Mouse (Mus musculus) lung, adult 2 months (tissue): Measurements from ENCODE around the gene Elmsan1. TPM values are rescaled to one million over a fixed set of nuclear protein-coding genes. Genes with fewer than 3 reads are reported as not detected.
"Not testable (repeated sequence)": the region's sequence is repeated elsewhere in the genome, so short reads cannot be mapped to it uniquely, and the experiment has no call there.

Source experiments
- DNase-seq: peaks from one replicate; pipeline ENCODE4 v3.0.0; 2022
- H3K4me1 ChIP-seq: fragments of 200-500 bp; 2 replicates; pipeline ENCODE4 v1.6.1; 2011; ENCODE audit warnings: low read length; ENCODE audit not compliant: control insufficient read depth, insufficient read depth
- H3K4me3 ChIP-seq: fragments of 200-500 bp; replicated peaks from 2 replicates; pipeline ENCODE3; 2011; ENCODE audit warnings: low read depth, mild to moderate bottlenecking, control low read depth, low read length; ENCODE audit errors: extremely low read depth
- CTCF ChIP-seq: fragments of 200-500 bp; IDR thresholded peaks from 2 replicates; pipeline ENCODE4 v1.5.1; 2011; ENCODE audit warnings: mild to moderate bottlenecking, low read length, control low read depth; ENCODE audit not compliant: insufficient read depth
- POLR2A ChIP-seq: fragments of 200-500 bp; IDR thresholded peaks from 2 replicates; pipeline ENCODE4 v1.6.1; 2011; ENCODE audit warnings: low read depth, mild to moderate bottlenecking, control low read depth, low read length, borderline replicate concordance; ENCODE audit errors: extremely low read depth
- WGBS: fragments of 180-500 bp; shearing (Covaris S2); methylation state at CpG from one replicate; pipeline ENCODE4 v1.1.7; 2018; 5-methylcytosine and 5-hydroxymethylcytosine counted together
- polyA plus RNA-seq: library from polyadenylated mRNA; depleted of rRNA; stranded (reverse); fragments of >200 nt; gene quantifications from 2 replicates; pipeline ENCODE4 v1.2.3, GENCODE M21; 2012; rRNA removed

Elmsan1 gene
- 26.5 and 29.5 TPM in 2 replicates for polyA plus RNA-seq

DNA sequence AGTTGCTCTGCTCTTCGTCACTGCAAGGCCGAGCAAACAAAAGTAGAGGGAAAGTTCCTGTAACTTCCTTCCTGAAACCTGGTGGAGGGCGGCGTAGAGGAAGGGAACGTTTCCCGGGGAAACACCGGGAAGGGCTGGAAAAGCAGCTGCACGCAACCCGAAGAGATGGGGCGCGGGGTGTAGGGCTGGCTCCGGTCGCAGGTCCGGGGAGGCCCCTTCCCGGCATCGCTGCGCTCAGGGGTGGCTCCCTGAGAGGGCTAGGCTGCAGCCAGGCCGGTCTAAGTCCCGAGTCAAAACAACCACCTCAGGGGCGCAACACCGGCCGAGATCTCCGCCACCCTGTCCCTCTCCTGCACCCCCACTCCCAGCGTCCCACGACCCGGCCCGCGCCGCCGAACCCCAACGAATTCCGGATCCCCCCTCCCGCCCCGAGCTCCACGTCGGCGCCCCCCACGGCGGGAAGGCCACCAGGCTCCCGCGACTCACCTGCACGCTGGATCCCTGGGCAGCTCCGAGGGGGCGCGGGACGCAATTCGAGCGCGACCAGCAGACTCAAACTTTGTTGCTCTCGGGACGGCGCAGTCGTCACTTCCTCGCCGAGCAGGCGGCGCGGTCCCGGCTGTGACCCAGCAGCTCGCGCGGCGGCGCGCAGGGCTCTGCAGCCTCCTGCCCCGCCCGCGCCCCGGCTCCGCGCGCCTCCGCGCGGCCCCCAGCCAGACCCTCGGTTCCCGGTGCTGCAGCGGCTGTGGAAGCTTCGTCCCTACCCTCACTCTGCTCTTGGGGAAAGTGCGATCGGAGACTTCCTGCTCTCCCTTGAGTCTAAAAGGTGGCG lies at the start of gene Elmsan1:
Elmsan1 (minus strand) TSS at position 593 of the 832 bp plus-strand sequence.
- TF ChIP-seq CTCF (no peak), POLR2A (peak; percentile 84; the same call in 1 of the 2 replicates)
- Histone ChIP-seq H3K4me3 (peak within 1 kb of the TSS; percentile 86), H3K4me1 (peaks cover 29% of the 10 kb centered on the region)
- WGBS: under 1% methylated on average over 80 of the region's 82 CpGs
- DNase-seq: peak; percentile 82

DNA sequence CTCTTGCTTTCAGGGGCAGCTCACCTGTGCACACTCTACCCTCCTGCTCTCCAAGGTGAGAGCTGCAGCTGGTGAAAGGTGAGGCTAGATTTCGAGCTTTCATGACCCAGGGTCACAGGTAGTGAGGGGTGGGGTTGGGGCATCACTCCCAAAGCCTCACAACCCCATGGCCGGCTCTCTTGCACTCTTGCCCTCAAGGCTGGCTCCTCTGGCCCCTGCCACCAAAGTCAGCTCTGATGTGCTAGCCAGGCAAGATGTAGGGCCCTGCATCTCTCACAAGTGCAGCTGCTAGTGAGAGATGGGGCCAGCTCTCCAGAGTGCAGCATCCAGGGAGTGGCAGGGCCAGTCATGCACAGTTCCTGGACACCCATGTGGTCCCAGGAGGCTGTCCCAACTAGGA lies 48.6 kb upstream of the Elmsan1 start:
- no peak for DNase-seq
- no peak for TF ChIP-seq CTCF
- TF ChIP-seq POLR2A: no peak
- 55% methylated on average over 2 of the region's 2 CpGs for WGBS
- Histone ChIP-seq H3K4me1 (no peaks in the 10 kb centered on the region; the same call in 1 of the 2 replicates), H3K4me3 (no peak overlapping the region)

- WGBS: 59% methylated on average over 7 of the region's 7 CpGs
- TF ChIP-seq POLR2A (no peak), CTCF (no peak)
- no peaks in the 10 kb centered on the region; the same call in 1 of the 2 replicates for H3K4me1 ChIP-seq
- H3K4me3 ChIP-seq: no peak overlapping the region
- DNase-seq: no peak
Observed at GRCm38 (mm10) chr12:84260363-84260762, 41.7 kb upstream of the Elmsan1 start.

- WGBS: 73% methylated on average over 5 of the region's 5 CpGs
- no peak for DNase-seq
- TF ChIP-seq POLR2A (no peak), CTCF (no peak)
- Histone ChIP-seq H3K4me3 (no peak overlapping the region), H3K4me1 (no peaks in the 10 kb centered on the region)
Observed at GRCm38 (mm10) chr12:84254886-84255285, 36.2 kb upstream of the Elmsan1 start.

DNA sequence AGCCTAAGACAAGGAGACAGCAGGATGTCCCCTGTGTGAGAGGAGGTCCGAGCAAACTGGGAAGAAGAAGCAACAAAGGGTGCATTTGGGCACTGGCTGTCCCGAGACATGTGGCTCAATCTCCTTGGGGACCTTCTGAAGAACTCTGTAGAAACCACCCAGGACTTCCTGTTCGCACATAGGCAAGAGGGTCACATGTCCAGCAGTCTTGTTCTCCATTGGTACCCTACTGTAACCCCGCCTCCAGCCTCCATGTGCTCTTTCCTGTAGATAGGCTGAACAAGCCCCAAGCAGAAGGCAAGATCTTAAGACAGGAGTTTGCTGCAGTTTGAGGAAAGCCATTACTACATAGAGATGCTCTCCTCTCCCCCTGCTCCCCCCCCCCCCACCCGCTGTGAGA lies 34.1 kb upstream of the Elmsan1 start:
- no peak for TF ChIP-seq CTCF
- TF ChIP-seq POLR2A: no peak
- WGBS: 82% methylated on average over 5 of the region's 5 CpGs
- no peak overlapping the region for H3K4me3 ChIP-seq
- no peak for DNase-seq
- no peaks in the 10 kb centered on the region for H3K4me1 ChIP-seq

DNA sequence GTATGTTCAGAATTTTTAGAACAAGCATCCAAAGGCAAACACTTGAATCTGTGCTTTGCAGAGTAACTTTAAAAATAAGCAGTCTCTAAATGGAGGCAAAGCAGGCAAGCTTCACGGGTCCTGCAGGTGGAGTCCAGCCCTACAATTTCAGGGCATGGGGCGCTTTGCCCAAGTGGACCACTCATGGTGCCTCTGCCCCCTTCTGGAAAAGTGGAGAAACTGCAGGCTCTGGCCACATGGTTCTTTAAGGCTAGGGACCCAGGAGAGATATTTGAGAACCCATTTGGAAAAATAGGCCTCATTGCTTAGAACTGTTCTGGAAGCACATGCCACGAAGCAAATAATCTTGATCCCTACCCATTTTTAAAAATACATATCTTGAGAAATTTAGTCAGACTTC lies 30.5 kb upstream of the Elmsan1 start:
- Histone ChIP-seq H3K4me1 (no peaks in the 10 kb centered on the region), H3K4me3 (no peak overlapping the region)
- WGBS: 12% methylated on average over 3 of the region's 3 CpGs
- peak; percentile 65 for DNase-seq
- TF ChIP-seq CTCF: peak; percentile 90
- TF ChIP-seq POLR2A: no peak

- no peak for DNase-seq
- WGBS: 63% methylated on average over 5 of the region's 5 CpGs
- TF ChIP-seq CTCF: no peak
- TF ChIP-seq POLR2A: no peak
- no peaks in the 10 kb centered on the region for H3K4me1 ChIP-seq
- H3K4me3 ChIP-seq: no peak overlapping the region
Observed at GRCm38 (mm10) chr12:84245683-84246082, 27.0 kb upstream of the Elmsan1 start.

GRCm38 (mm10) chr12:84243076-84243770 lies 24.5 kb upstream of the Elmsan1 start:
- TF ChIP-seq CTCF (no peak), POLR2A (no peak)
- WGBS: 69% methylated on average over 7 of the region's 7 CpGs
- no peak for DNase-seq
- H3K4me3 ChIP-seq: no peak overlapping the region
- H3K4me1 ChIP-seq: no peaks in the 10 kb centered on the region

- not testable (repeated sequence) for DNase-seq, H3K4me3 ChIP-seq, H3K4me1 ChIP-seq
- 84% methylated on average over 5 of the region's 5 CpGs for WGBS
Observed at GRCm38 (mm10) chr12:84237036-84237435, 18.4 kb upstream of the Elmsan1 start.
